ENCODE assay signal across 8 mouse cellular contexts in the genomic region with DNA sequence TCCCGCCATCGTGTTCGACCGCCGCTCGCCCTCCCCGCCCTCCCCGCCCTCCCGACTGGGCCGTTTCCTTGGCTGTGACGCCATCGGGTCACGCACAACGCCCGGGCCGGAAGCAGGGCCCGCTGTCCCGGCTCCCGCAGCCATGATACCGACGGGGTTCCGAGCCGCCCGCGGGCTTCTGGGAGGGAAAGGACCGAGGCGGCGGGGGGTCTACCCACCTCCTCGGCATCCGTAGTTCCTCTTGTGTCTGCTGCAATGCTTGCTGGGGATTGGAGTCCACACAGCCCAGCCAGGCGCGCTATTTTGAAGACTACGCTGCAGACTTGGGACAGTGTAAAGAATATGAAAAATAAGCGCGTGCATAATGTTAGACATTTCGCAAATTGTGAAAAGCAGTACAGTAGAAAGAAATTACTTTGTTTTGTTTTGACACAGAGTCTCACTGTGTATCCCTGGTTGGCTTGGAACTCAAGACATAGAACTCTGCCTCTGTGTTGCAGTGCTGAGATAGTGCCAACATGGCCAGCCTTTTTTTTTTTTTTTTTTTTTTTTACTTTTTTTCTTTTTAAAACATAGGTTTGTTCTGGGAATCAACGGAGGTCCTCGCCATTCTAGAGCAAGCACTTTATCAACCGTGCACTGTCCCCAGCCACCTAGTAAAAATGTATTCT. TPM values are rescaled to one million over a fixed set of nuclear protein-coding genes. Genes with fewer than 3 reads are reported as not detected.
A peak's percentile ranks its signal among the peaks of the same experiment; 100 is the strongest.
DNase-seq lines count a peak whose midpoint lies in the region; ATAC-seq lines count a peak whose summit lies in the region.

TSS of gene Terf2 (minus strand) at position 182 of the 671 bp plus-strand sequence.

- H3K4me1 ChIP-seq in intestine, embryonic 15.5 days (replicated peaks), result peaks cover 11% of the 10 kb centered on the region; the same call in 1 of the 2 replicates

- intact Hi-C loops in left cerebral cortex, postnatal 25 days (cut with DNase I), result loop anchor here (5.0 kb wide), 1 partner anchor 491 kb away; the partner anchor contains the start of gene Psmd7

- peak within 1 kb of the TSS; percentile 59 for H3K4me3 ChIP-seq in intestine, embryonic 15.5 days (replicated peaks)

- H3K36me3 ChIP-seq in intestine, embryonic 15.5 days, result no peaks in the 10 kb centered on the region

- peak; percentile 97 for ATAC-seq in intestine, embryonic 15.5 days

- peak within 1 kb of the TSS; percentile 93 for H3K27ac ChIP-seq in intestine, embryonic 15.5 days

- H3K9me3 ChIP-seq in intestine, embryonic 15.5 days, result no peaks in the 10 kb centered on the region

- peak; percentile 96 for DNase-seq in adrenal gland, postnatal 10 days
- peak; percentile 96 for DNase-seq in embryo, embryonic 9.5 days (ENCODE audit: extremely low spot score)
- DNase-seq in gastrocnemius, postnatal 4 days (ENCODE audit: low spot score in 2 of 2), result peak; percentile 81 to 92
- DNase-seq in left cerebral cortex, postnatal 25 days (ENCODE audit: low spot score in 2 of 2), result peak; percentile 96 to 98
- DNase-seq in mesoderm, embryonic 11.5 days (ENCODE audit: low read depth, low spot score), result peak; percentile 96
- peak; percentile 94 for DNase-seq in right cerebral cortex, postnatal 25 days
- DNase-seq in urinary bladder, postnatal 4 days (ENCODE audit: low spot score in 2 of 2), result peak; percentile 90 to 94

- peak within 1 kb of the TSS; percentile 86 for H3K9ac ChIP-seq in intestine, embryonic 15.5 days

- peak within 1 kb of the TSS; percentile 63 for H3K4me2 ChIP-seq in intestine, embryonic 15.5 days (replicated peaks)

- 3% methylated on average over 31 of the region's 39 CpGs for WGBS in intestine, embryonic 15.5 days

- no peaks in the 10 kb centered on the region for H3K27me3 ChIP-seq in intestine, embryonic 15.5 days (replicated peaks)

RNA-seq across cellular contexts. Expression of gene Terf2, which starts in this region (rescaled TPM):
- total RNA-seq in adrenal gland, postnatal 10 days (2021), result 10 to 100 TPM; 22.0 to 26.4 TPM
- 10 to 100 TPM; 22.6 to 25.5 TPM for total RNA-seq in gastrocnemius, postnatal 4 days (2021)
- polyA plus RNA-seq in intestine, embryonic 15.5 days (2015; fragmentation: Nextera tagmentation; extraction: Ambion mirVana), result 14.8 and 16.4 TPM in 2 replicates
- 10 to 100 TPM; 33.8 to 35.0 TPM for total RNA-seq in left cerebral cortex, postnatal 25 days (2021)

Comparison
In these comparisons a context has a peak if more than half of its experiments do, and no peak if none do; other contexts are left out.
1. Peak in every context shown above with its lines: DNase-seq, ATAC-seq, H3K4me3 ChIP-seq and H3K27ac ChIP-seq.